Mouse (Mus musculus): ENCODE data around the gene Gpr153. TPM values are rescaled to one million over a fixed set of nuclear protein-coding genes. Genes with fewer than 3 reads are reported as not detected.

Gpr153 gene
- polyA plus RNA-seq (2015; fragmentation: Nextera tagmentation; extraction: Ambion mirVana), result 8.8 and 11.8 TPM in 2 replicates

DNA sequence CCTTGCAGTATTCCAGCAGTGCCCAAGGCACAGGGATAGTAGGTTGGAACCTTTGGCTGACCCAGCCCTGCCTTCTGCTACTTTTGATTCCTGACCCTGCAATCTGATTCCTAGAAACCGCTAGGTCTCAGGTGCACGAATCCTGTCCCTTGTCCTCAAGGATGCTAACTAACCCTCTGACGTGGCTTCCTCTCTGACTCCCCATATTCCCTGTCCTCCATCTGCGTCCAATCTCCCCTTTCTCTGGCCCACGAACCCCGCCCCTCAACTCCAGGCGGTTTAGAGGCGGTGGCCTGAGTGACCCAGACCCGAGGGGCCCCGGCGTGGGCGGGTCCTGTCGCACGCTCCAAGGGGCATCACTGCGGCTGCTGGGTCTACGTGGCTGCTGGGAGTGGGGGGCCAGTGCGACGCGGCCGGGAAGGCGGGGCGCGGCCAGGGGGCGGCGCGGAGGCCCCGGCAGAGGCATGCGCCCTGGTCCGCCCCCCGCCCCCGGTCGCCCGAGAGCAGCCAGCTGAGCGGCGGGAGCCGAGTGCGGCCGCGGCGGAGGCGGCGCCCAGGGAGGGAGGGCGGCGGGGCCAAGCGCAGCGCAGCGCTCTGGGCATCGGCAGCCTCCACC lies at the start of gene Gpr153:
Gpr153 (plus strand) TSS at position 612 of the 616 bp plus-strand sequence.

GRCm38 (mm10) chr4:152291562-152291961 lies 17.5 kb downstream of the Gpr153 start, which contains the start of gene Hes3:
TSS of gene Hes3 (minus strand) at chr4:152291662.

DNA sequence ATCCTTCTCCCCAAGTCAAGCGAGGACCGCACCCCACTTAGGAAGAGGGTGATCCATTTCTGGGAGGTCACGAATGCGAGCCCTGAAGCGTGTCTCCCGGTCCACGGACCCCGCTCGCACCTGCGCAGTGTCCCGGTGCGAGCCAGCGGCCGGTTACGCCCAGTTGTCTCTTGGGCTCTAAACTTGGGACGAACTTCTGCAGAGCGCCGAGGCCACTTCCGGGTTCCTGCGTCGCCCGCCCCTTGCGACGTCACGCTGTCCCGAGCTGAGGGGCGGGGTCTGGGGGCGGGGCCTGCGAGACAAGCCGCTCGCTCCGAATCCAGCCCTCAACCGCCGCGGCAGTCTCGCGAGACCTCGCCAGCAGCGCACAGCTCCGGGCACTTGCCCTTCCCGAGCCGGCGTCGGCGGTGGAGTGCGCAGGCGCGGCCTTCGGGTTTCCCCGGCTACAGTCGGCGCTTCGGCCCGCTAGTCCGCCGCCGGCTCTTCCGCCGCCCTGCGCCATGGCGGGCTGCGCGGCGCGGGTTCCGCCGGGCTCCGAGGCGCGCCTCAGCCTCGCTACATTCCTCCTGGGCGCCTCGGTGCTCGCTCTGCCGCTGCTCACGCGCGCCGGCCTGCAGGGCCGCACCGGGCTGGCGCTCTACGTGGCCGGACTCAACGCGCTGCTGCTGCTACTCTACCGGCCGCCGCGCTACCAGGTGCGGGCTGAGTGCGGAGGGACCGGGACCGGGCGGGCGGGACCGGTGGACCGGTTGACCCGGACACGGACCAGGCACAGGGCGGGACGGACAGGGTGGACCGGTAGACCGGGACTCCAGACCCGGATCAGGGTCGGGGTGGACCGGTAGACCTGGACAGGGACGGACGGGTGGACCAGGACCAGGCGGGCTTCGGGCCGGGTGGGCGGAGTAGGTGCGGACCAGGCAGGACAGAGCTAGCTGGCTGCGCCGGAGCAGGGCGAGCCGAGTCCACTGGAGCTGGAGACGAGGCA lies 23.1 kb downstream of the Gpr153 start, which contains the start of gene Icmt:
Icmt (plus strand) TSS at position 354 of the 988 bp plus-strand sequence.

GRCm38 (mm10) chr4:152318517-152319234 lies 44.6 kb downstream of the Gpr153 start, which contains the start of gene Rnf207:
TSS of gene Rnf207 (minus strand) at chr4:152318993.

GRCm38 (mm10) chr4:152325574-152326411 lies 51.8 kb downstream of the Gpr153 start, which contains the start of gene Rpl22:
TSS of gene Rpl22 (plus strand) at chr4:152325742.

Other genes starting within 250 kb of the Gpr153 start
- gene Zbtb48, start 246.6 kb upstream of the Gpr153 start, polyA plus RNA-seq (2015; fragmentation: Nextera tagmentation; extraction: Ambion mirVana), result 5.7 and 7.2 TPM in 2 replicates
- 3.2 and 4.5 TPM in 2 replicates for gene Tas1r1, start 235.7 kb upstream of the Gpr153 start, polyA plus RNA-seq (2015; fragmentation: Nextera tagmentation; extraction: Ambion mirVana)
- 8.6 and 8.7 TPM in 2 replicates for gene Nol9, start 234.9 kb upstream of the Gpr153 start, polyA plus RNA-seq (2015; fragmentation: Nextera tagmentation; extraction: Ambion mirVana)
- gene Plekhg5, start 201.7 kb upstream of the Gpr153 start, polyA plus RNA-seq (2015; fragmentation: Nextera tagmentation; extraction: Ambion mirVana), result 9.2 and 10.1 TPM in 2 replicates
- gene Tnfrsf25, start 158.3 kb upstream of the Gpr153 start, polyA plus RNA-seq (2015; fragmentation: Nextera tagmentation; extraction: Ambion mirVana), result 0.28 and 0.49 TPM in 2 replicates
- 1.1 TPM in 2 replicates for gene Espn, start 121.9 kb upstream of the Gpr153 start, polyA plus RNA-seq (2015; fragmentation: Nextera tagmentation; extraction: Ambion mirVana)
- gene Hes2, start 115.4 kb upstream of the Gpr153 start, polyA plus RNA-seq (2015; fragmentation: Nextera tagmentation; extraction: Ambion mirVana), result not detected in 2 replicates
- gene Acot7, start 96.1 kb upstream of the Gpr153 start, polyA plus RNA-seq (2015; fragmentation: Nextera tagmentation; extraction: Ambion mirVana), result 21.3 and 23.8 TPM in 2 replicates
- not detected in 2 replicates for gene Hes3, start 17.4 kb downstream of the Gpr153 start, polyA plus RNA-seq (2015; fragmentation: Nextera tagmentation; extraction: Ambion mirVana)
- gene Icmt, start 23.0 kb downstream of the Gpr153 start, polyA plus RNA-seq (2015; fragmentation: Nextera tagmentation; extraction: Ambion mirVana), result 8.0 and 10.4 TPM in 2 replicates
- gene Rnf207, start 44.8 kb downstream of the Gpr153 start, polyA plus RNA-seq (2015; fragmentation: Nextera tagmentation; extraction: Ambion mirVana), result 0.17 TPM in 1 of 2 replicates, not detected in the other
- 252 and 255 TPM in 2 replicates for gene Rpl22, start 51.5 kb downstream of the Gpr153 start, polyA plus RNA-seq (2015; fragmentation: Nextera tagmentation; extraction: Ambion mirVana)
- 0.04 TPM in 1 of 2 replicates, not detected in the other for gene Chd5, start 64.4 kb downstream of the Gpr153 start, polyA plus RNA-seq (2015; fragmentation: Nextera tagmentation; extraction: Ambion mirVana)
- gene Nphp4, start 202.5 kb downstream of the Gpr153 start, polyA plus RNA-seq (2015; fragmentation: Nextera tagmentation; extraction: Ambion mirVana), result 0.36 and 0.40 TPM in 2 replicates
- 3.1 and 3.8 TPM in 2 replicates for gene Kcnab2, start 203.6 kb downstream of the Gpr153 start, polyA plus RNA-seq (2015; fragmentation: Nextera tagmentation; extraction: Ambion mirVana)

Data from skeletal muscle tissue, postnatal 0 days (tissue).